Mouse (Mus musculus) small intestine, adult 2 months (tissue): ENCODE data around the gene Faap20. TPM values are rescaled to one million over a fixed set of nuclear protein-coding genes. Genes with fewer than 3 reads are reported as not detected.

Experiments
- H3K27ac ChIP-seq: fragments of 200-500 bp; 2 replicates; pipeline ENCODE4 v1.5.1; 2012; ENCODE audit warnings: low read depth, low read length, control low read depth, inconsistent platforms; ENCODE audit not compliant: insufficient read depth
- H3K27me3 ChIP-seq: fragments of 200-500 bp; 2 replicates; pipeline ENCODE4 v1.6.1; 2012; ENCODE audit warnings: mild to moderate bottlenecking, moderate library complexity, low read length, inconsistent platforms; ENCODE audit not compliant: control insufficient read depth, insufficient read depth
- H3K36me3 ChIP-seq: fragments of 200-500 bp; 2 replicates; pipeline ENCODE4 v1.6.1; 2012; ENCODE audit warnings: mild to moderate bottlenecking, low read length, control low read depth, inconsistent platforms; ENCODE audit not compliant: control insufficient read depth, insufficient read depth
- H3K4me1 ChIP-seq: fragments of 200-500 bp; 2 replicates; pipeline ENCODE4 v1.6.1; 2012; ENCODE audit warnings: low read length, inconsistent platforms, mixed read lengths; ENCODE audit not compliant: control insufficient read depth, insufficient read depth, insufficient read length
- H3K4me3 ChIP-seq: fragments of 200-500 bp; 2 replicates; pipeline ENCODE4 v1.5.1; 2012; ENCODE audit warnings: low read depth, mild to moderate bottlenecking, control low read depth, inconsistent platforms, low read length, moderate library complexity
- CTCF ChIP-seq: fragments of 200-500 bp; IDR thresholded peaks from 2 replicates; pipeline ENCODE4 v1.5.1; 2012; ENCODE audit warnings: low read depth, mild to moderate bottlenecking, control low read depth, inconsistent platforms, low read length, moderate library complexity, mixed read lengths; ENCODE audit not compliant: insufficient replicate concordance, insufficient read length; ENCODE audit errors: extremely low read depth
- POLR2A ChIP-seq: fragments of 200-500 bp; IDR thresholded peaks from 2 replicates; pipeline ENCODE4 v1.6.1; 2012; ENCODE audit warnings: low read depth, mild to moderate bottlenecking, control low read depth, inconsistent platforms, low read length, moderate library complexity
- WGBS: fragments of 180-500 bp; shearing (Covaris S2); methylation state at CpG from one replicate; pipeline ENCODE4 v1.1.7; 2018; 5-methylcytosine and 5-hydroxymethylcytosine counted together
- polyA plus RNA-seq: library from polyadenylated mRNA; depleted of rRNA; stranded (reverse); fragments of >200 nt; gene quantifications from 2 replicates; pipeline ENCODE4 v1.2.3, GENCODE M21; 2012

Gene Faap20
- polyA plus RNA-seq, 1 experiment = 52.0 TPM

DNA sequence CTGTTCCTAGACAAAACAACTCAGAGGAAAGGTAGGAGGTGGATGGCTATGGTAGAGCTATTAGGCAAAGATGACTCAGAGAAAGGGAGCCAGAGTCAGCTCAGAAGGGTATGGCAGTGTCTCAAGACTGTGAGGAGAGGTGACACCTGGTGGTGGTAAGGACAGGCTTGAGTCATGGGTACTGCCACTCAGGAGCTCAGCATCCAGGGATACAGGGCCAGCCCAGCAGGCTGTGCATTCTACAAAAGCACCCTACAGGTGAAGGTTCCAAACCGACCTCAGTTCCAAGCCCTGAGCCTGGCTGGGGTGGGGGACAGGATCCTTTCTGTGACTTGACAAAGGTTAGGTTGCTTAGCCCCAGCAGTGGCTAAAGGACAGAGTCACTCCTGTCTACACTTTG is 39.0 kb downstream of the Faap20 start:
- TF ChIP-seq POLR2A (no peak), CTCF (no peak)
- Histone ChIP-seq H3K4me3 (no peak overlapping the region), H3K36me3 (peaks cover 20% of the 10 kb centered on the region), H3K27ac (no peak overlapping the region), H3K27me3 (no peaks in the 10 kb centered on the region), H3K4me1 (no peaks in the 10 kb centered on the region)
- 73% methylated on average over 1 of the region's 1 CpGs for WGBS

DNA sequence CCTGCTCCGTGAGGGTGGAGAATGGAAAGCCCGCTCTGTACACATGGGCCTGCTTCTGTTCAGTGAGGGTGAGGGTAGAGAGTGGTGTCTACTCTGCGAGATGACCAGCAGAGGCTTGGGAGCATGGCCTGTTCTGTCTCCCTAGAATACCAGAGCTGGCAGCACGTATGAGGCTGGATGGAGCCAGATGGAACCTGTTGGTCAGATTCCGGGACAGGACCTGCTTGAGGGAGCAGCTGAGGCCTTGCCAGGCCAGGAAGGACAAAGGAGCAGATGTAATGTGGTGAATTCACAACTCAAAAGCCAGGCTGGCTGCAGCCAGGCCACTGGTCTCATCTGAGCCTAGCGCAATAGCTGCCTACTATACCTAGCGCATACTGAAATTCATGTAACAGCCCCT is 40.4 kb downstream of the Faap20 start:
- Histone ChIP-seq H3K36me3 (peaks cover 14% of the 10 kb centered on the region), H3K27me3 (no peaks in the 10 kb centered on the region), H3K4me1 (no peaks in the 10 kb centered on the region), H3K4me3 (no peak overlapping the region), H3K27ac (no peak overlapping the region)
- TF ChIP-seq CTCF (no peak), POLR2A (no peak)
- WGBS = 94% methylated on average over 7 of the region's 7 CpGs

DNA sequence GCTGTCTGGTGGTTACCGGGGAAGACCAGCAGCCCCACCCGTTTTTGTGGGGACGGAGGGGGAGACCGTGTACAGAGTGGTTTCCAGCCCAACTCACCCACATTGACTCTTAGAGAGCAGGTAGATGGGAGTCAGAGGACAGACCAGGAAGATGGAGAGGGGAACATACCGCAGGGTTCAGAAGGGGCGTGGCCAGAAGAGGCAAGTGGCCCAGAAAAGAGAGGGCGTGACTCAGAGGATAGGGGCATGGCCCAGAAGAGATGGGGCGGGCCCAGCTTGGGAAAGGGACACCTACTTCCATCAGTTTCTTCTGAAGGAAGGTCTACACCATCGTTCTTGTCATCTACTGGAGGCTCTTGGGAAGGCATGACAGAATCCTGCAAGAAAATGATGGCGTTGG is 43.3 kb downstream of the Faap20 start:
- WGBS = 79% methylated on average over 10 of the region's 10 CpGs
- peaks cover 8% of the 10 kb centered on the region for H3K36me3 ChIP-seq
- no peaks in the 10 kb centered on the region for H3K4me1 ChIP-seq
- no peak overlapping the region for H3K27ac ChIP-seq
- no peaks in the 10 kb centered on the region for H3K27me3 ChIP-seq
- no peak overlapping the region for H3K4me3 ChIP-seq
- TF ChIP-seq CTCF (no peak), POLR2A (no peak)

DNA sequence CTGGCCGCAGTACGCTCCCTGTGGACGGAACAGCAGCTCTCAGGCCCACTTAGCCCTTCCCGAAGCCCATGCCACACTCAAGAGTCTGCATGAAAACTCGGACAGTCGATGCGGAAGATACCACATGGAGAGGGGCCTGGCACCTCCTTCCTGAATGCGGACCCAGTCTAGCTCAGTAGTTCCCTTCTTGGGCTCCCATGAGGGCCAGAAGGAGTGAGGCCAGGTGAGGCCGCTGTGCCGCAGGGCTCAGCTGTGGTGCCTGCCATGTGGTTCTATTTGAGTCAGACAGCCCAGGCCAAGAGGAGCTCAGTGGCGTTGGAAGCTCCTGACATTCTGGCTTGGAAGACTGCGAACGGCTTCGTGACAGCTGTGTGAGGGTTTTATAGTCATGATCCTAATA is 44.8 kb downstream of the Faap20 start:
- H3K27me3 ChIP-seq = no peaks in the 10 kb centered on the region
- H3K27ac ChIP-seq = no peak overlapping the region
- peaks cover 5% of the 10 kb centered on the region for H3K36me3 ChIP-seq
- H3K4me1 ChIP-seq = no peaks in the 10 kb centered on the region
- WGBS = 95% methylated on average over 14 of the region's 14 CpGs
- TF ChIP-seq CTCF (no peak), POLR2A (no peak)
- H3K4me3 ChIP-seq = no peak overlapping the region

DNA sequence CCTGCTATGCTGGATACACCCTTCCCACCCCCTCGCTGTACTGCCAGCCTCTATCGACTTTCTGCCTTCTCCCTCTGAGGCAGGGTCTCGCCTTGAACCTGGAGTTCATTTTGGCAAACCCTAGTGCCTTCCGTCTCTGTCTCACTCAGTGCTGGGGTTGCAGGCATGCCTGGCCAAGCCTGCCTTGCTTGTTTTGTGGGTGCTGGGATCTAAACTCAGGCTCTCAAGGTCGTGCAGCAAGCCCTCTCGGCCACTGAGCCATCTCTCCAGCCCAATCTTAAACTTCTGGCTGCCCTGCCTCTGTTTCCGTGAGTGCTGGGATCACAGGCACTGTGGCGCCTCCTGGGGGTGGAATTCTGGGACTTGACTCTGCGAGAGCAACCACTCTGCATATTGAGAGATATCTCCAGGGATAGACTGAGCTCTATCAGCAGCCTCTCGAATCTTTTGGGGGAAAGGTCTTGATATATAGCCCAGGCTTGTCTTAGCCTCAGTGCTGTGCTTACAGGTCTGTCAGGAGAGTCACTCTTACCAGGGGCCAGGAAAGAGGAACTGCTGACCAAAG is 45.5 kb downstream of the Faap20 start:
- Histone ChIP-seq H3K27ac (no peak overlapping the region), H3K27me3 (no peaks in the 10 kb centered on the region), H3K4me1 (no peaks in the 10 kb centered on the region), H3K36me3 (peaks cover 6% of the 10 kb centered on the region), H3K4me3 (no peak overlapping the region)
- TF ChIP-seq CTCF = no peak
- no peak for TF ChIP-seq POLR2A
- WGBS = 86% methylated on average over 10 of the region's 10 CpGs

DNA sequence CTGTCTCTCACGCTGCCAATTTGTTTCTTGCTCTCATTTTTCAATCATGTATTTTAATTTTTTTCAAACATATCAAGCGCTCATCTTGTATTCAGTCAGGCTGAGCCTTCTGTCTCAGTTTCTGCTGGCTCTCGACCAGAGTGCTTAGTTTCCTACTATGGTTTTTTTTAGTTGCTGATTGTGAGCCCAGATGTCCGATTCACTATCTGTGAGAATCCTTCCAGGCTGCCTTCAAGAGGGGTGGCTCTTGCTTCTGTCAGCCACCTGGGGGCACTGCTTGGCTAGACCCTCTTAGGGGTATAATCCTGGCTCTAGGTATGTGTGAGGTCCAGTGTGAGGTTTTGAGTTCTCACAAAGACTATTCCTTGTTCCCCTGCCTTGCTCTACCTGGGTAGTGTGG is 46.4 kb downstream of the Faap20 start:
- Histone ChIP-seq H3K4me3 (no peak overlapping the region), H3K36me3 (peaks cover 5% of the 10 kb centered on the region), H3K4me1 (no peaks in the 10 kb centered on the region), H3K27ac (no peak overlapping the region), H3K27me3 (no peaks in the 10 kb centered on the region)
- 75% methylated on average over 4 of the region's 4 CpGs for whole genome bisulfite sequencing
- TF ChIP-seq POLR2A (no peak), CTCF (no peak)

DNA sequence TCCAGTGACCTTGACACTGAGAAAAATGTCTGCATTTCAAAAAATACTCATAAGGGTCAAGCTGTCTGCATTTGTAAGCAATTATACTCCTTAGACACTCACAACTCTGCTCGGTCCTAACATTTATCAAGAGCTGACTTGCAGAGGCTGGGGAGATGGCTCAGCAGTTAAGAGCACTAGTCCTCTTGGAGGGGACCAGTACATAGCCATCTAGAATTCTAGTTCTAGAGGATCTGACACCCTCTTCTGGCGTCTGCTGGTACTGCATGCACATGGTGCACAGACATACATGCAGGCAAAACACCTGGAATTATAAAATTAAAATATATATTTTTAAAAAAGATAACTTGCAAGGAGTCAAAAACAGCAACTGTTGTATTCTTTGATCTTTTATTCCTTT is 47.5 kb downstream of the Faap20 start:
- no peak overlapping the region for H3K4me3 ChIP-seq
- H3K4me1 ChIP-seq = no peaks in the 10 kb centered on the region
- no peaks in the 10 kb centered on the region for H3K27me3 ChIP-seq
- H3K27ac ChIP-seq = no peak overlapping the region
- TF ChIP-seq CTCF = no peak
- no peak for TF ChIP-seq POLR2A
- WGBS = 59% methylated on average over 2 of the region's 2 CpGs
- H3K36me3 ChIP-seq = peaks cover 5% of the 10 kb centered on the region

DNA sequence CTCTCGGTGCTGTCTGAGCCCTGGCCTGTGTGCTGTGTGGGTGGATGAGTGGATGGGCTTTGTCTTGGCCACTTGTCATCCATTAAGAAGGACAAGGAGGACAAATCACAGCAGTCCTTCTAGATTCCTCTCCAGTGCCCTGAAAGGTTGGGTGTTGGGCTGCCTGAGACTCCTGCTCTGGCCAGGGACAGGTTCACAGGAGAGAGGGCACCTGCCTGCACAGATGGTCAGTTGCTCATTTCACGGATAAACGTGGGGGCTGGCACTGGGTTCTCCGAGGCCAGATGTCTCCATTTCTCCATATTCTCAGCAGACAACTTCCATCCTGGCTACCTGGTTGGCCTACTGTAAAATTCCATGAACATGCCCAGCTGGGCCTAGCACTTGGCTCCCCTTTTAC is 49.2 kb downstream of the Faap20 start:
- no peaks in the 10 kb centered on the region for H3K27me3 ChIP-seq
- WGBS = 90% methylated on average over 4 of the region's 4 CpGs
- no peak overlapping the region for H3K27ac ChIP-seq
- no peak overlapping the region for H3K4me3 ChIP-seq
- peaks cover 5% of the 10 kb centered on the region for H3K36me3 ChIP-seq
- no peaks in the 10 kb centered on the region for H3K4me1 ChIP-seq
- no peak for TF ChIP-seq CTCF
- no peak for TF ChIP-seq POLR2A
